Mouse (Mus musculus) MEL (cell line): ENCODE results near the gene Selenom. TPM values are rescaled to one million over a fixed set of nuclear protein-coding genes. Genes with fewer than 3 reads are reported as not detected.
A peak's percentile ranks its signal among the peaks of the same experiment; 100 is the strongest.

ENCODE experiments used
- DNase-seq: peaks from one replicate; pipeline ENCODE4 v3.0.0; 2011; ENCODE audit warnings: low read depth, low spot score
- H3K27ac ChIP-seq: 2 replicates; pipeline ENCODE4 v1.5.1; 2012; ENCODE audit warnings: low read depth, mild to moderate bottlenecking, control low read depth, low read length, moderate library complexity; ENCODE audit not compliant: control insufficient read depth
- H3K27me3 ChIP-seq, 2 experiments: fragments of 150-350 bp in 1 of 2; sonication (generic) in 1 of 2; 2 replicates each; pipeline ENCODE4 v1.6.1; 2012; ENCODE audit warnings: low read length in 2 of 2, mild to moderate bottlenecking in 2 of 2, improper control_type of control experiment in 1 of 2, moderate library complexity in 1 of 2; ENCODE audit not compliant: insufficient read depth in 2 of 2, control insufficient read depth in 1 of 2
- H3K36me3 ChIP-seq, 2 experiments: 2 replicates each; pipeline ENCODE4 v1.6.1; 2012 to 2014; ENCODE audit warnings: low read length in 2 of 2, improper control_type of control experiment in 1 of 2, inconsistent platforms in 1 of 2, mild to moderate bottlenecking in 1 of 2; ENCODE audit not compliant: insufficient read depth in 2 of 2, control insufficient read depth in 1 of 2
- H3K4me1 ChIP-seq, 2 experiments: fragments of 150-350 bp in 1 of 2; sonication (generic) in 1 of 2; 2 replicates each; pipeline ENCODE4 v1.6.1; 2012; ENCODE audit warnings: low read length in 2 of 2, improper control_type of control experiment in 1 of 2, mild to moderate bottlenecking in 1 of 2; ENCODE audit not compliant: insufficient read depth in 2 of 2, control insufficient read depth in 1 of 2
- H3K4me3 ChIP-seq, 2 experiments: fragments of 150-350 bp in 1 of 2; sonication (generic) in 1 of 2; 2 replicates each; pipeline ENCODE4 v1.5.1; 2012; ENCODE audit warnings: low read depth in 2 of 2, low read length in 2 of 2, mild to moderate bottlenecking in 2 of 2, moderate library complexity in 2 of 2, control low read depth in 1 of 2, improper control_type of control experiment in 1 of 2; ENCODE audit not compliant: control insufficient read depth in 1 of 2, insufficient read depth in 1 of 2
- H3K79me2 ChIP-seq: 2 replicates; pipeline ENCODE4 v1.6.1; 2012; ENCODE audit warnings: mild to moderate bottlenecking, low read length, moderate library complexity; ENCODE audit not compliant: control insufficient read depth, poor library complexity, insufficient read depth
- H3K9ac ChIP-seq: 2 replicates; pipeline ENCODE4 v1.6.1; 2012; ENCODE audit warnings: low read depth, mild to moderate bottlenecking, control low read depth, low read length, moderate library complexity; ENCODE audit not compliant: control insufficient read depth, poor library complexity, severe bottlenecking
- H3K9me3 ChIP-seq: fragments of 150-350 bp; sonication (generic); replicated peaks from 2 replicates; pipeline ENCODE4 v1.6.1; 2012; ENCODE audit warnings: mild to moderate bottlenecking, low read length, improper control_type of control experiment, moderate library complexity; ENCODE audit not compliant: insufficient read depth
- BHLHE40 ChIP-seq: IDR thresholded peaks from 2 replicates; pipeline ENCODE4 v1.6.1; 2012; ENCODE audit warnings: low read depth, mild to moderate bottlenecking, inconsistent platforms, low read length, improper control_type of control experiment, borderline replicate concordance
- CHD1 ChIP-seq: IDR thresholded peaks from 2 replicates; pipeline ENCODE4 v1.6.1; 2012; ENCODE audit warnings: low read depth, mild to moderate bottlenecking, inconsistent platforms, low read length, improper control_type of control experiment
- CTCF ChIP-seq, 3 experiments: IDR thresholded peaks in 2 of 3; conservative IDR thresholded peaks in 1 of 3; 2 replicates each; pipeline ENCODE4 v1.5.1; 2011 to 2012; ENCODE audit warnings: low read length in 3 of 3, low read depth in 2 of 3, mild to moderate bottlenecking in 2 of 3, improper control_type of control experiment in 1 of 3, inconsistent platforms in 1 of 3, mixed read lengths in 1 of 3, moderate library complexity in 1 of 3; ENCODE audit not compliant: control insufficient read depth in 1 of 3, insufficient read depth in 1 of 3, poor library complexity in 1 of 3, severe bottlenecking in 1 of 3
- ELF1 ChIP-seq: IDR thresholded peaks from 2 replicates; pipeline ENCODE4 v1.6.1; 2014; ENCODE audit warnings: low read depth, mild to moderate bottlenecking, inconsistent platforms, low read length, improper control_type of control experiment, moderate library complexity
- EP300 ChIP-seq, 2 experiments: IDR thresholded peaks; 2 replicates each; pipeline ENCODE4 v1.6.1; 2011; ENCODE audit warnings: improper control_type of control experiment in 2 of 2, low read length in 2 of 2, low read depth in 1 of 2, mild to moderate bottlenecking in 1 of 2
- GABPA ChIP-seq: IDR thresholded peaks from 2 replicates; pipeline ENCODE4 v1.6.1; 2012; ENCODE audit warnings: low read depth, mild to moderate bottlenecking, inconsistent platforms, low read length, improper control_type of control experiment, moderate library complexity
- JUND ChIP-seq: IDR thresholded peaks from 2 replicates; pipeline ENCODE4 v1.6.1; 2011; ENCODE audit warnings: low read depth, mild to moderate bottlenecking, improper control_type of control experiment, low read length
- KAT2A ChIP-seq: conservative IDR thresholded peaks from 2 replicates; pipeline ENCODE4 v1.6.1; 2012; ENCODE audit warnings: low read depth, low read length, improper control_type of control experiment, inconsistent platforms
- MAFK ChIP-seq: IDR thresholded peaks from 2 replicates; pipeline ENCODE4 v1.6.1; 2011; ENCODE audit warnings: low read depth, mild to moderate bottlenecking, low read length, improper control_type of control experiment, borderline replicate concordance
- MAZ ChIP-seq: IDR thresholded peaks from 2 replicates; pipeline ENCODE4 v1.6.1; 2012; ENCODE audit warnings: low read depth, mild to moderate bottlenecking, inconsistent platforms, low read length, improper control_type of control experiment
- MEF2A ChIP-seq: IDR thresholded peaks from 2 replicates; pipeline ENCODE4 v1.6.1; 2014; ENCODE audit warnings: low read depth, mild to moderate bottlenecking, inconsistent platforms, low read length, improper control_type of control experiment; ENCODE audit not compliant: poor library complexity, insufficient replicate concordance, severe bottlenecking; ENCODE audit errors: extremely low read depth
- MXI1 ChIP-seq: IDR thresholded peaks from 2 replicates; pipeline ENCODE4 v1.6.1; 2011; ENCODE audit warnings: mild to moderate bottlenecking, low read depth, low read length, improper control_type of control experiment
- MYC ChIP-seq: IDR thresholded peaks from 2 replicates; pipeline ENCODE4 v1.6.1; 2011; ENCODE audit warnings: low read depth, mild to moderate bottlenecking, low read length, improper control_type of control experiment, moderate library complexity
- NELFE ChIP-seq: IDR thresholded peaks from 2 replicates; pipeline ENCODE4 v1.6.1; 2011; ENCODE audit warnings: low read depth, low read length, improper control_type of control experiment
- POLR2A ChIP-seq, 2 experiments: IDR thresholded peaks; 2 replicates each; pipeline ENCODE4 v1.6.1; 2011 to 2012; ENCODE audit warnings: low read length in 2 of 2, mild to moderate bottlenecking in 2 of 2, control low read depth in 1 of 2, improper control_type of control experiment in 1 of 2, low read depth in 1 of 2, moderate library complexity in 1 of 2; ENCODE audit not compliant: control insufficient read depth in 1 of 2, insufficient read depth in 1 of 2, poor library complexity in 1 of 2
- POLR2AphosphoS2 ChIP-seq: IDR thresholded peaks from 2 replicates; pipeline ENCODE4 v1.6.1; 2011; ENCODE audit warnings: low read length, improper control_type of control experiment
- POLR2AphosphoS5 ChIP-seq: IDR thresholded peaks from 2 replicates; pipeline ENCODE4 v1.6.1; 2012; ENCODE audit warnings: low read depth, borderline replicate concordance, mild to moderate bottlenecking, inconsistent platforms, low read length, moderate library complexity, mixed read lengths
- RAD21 ChIP-seq: IDR thresholded peaks from 2 replicates; pipeline ENCODE4 v1.6.1; 2011; ENCODE audit warnings: mild to moderate bottlenecking, low read depth, low read length, improper control_type of control experiment
- RCOR1 ChIP-seq: IDR thresholded peaks from 2 replicates; pipeline ENCODE4 v1.6.1; 2012; ENCODE audit warnings: low read depth, mild to moderate bottlenecking, inconsistent platforms, low read length, improper control_type of control experiment
- SIN3A ChIP-seq: IDR thresholded peaks from 2 replicates; pipeline ENCODE4 v1.6.1; 2012; ENCODE audit warnings: low read length, improper control_type of control experiment, inconsistent platforms
- SMC3 ChIP-seq: IDR thresholded peaks from 2 replicates; pipeline ENCODE4 v1.6.1; 2011; ENCODE audit warnings: low read depth, low read length, improper control_type of control experiment
- TAL1 ChIP-seq: IDR thresholded peaks from 2 replicates; pipeline ENCODE4 v1.6.1; 2012; ENCODE audit warnings: mild to moderate bottlenecking, inconsistent platforms, low read length, moderate library complexity, mixed read lengths
- TCF12 ChIP-seq: IDR thresholded peaks from 2 replicates; pipeline ENCODE4 v1.6.1; 2014; ENCODE audit warnings: low read depth, mild to moderate bottlenecking, inconsistent platforms, low read length, improper control_type of control experiment, moderate library complexity
- UBTF ChIP-seq: IDR thresholded peaks from 2 replicates; pipeline ENCODE4 v1.6.1; 2012; ENCODE audit warnings: low read depth, mild to moderate bottlenecking, inconsistent platforms, low read length, improper control_type of control experiment, moderate library complexity, borderline replicate concordance; ENCODE audit not compliant: insufficient read depth
- USF2 ChIP-seq, 2 experiments: IDR thresholded peaks; 2 replicates each; pipeline ENCODE4 v1.6.1; 2011 to 2012; ENCODE audit warnings: improper control_type of control experiment in 2 of 2, low read length in 2 of 2, borderline replicate concordance in 1 of 2, inconsistent platforms in 1 of 2, low read depth in 1 of 2, mild to moderate bottlenecking in 1 of 2; ENCODE audit not compliant: insufficient read depth in 1 of 2
- ZC3H11A ChIP-seq: IDR thresholded peaks from 2 replicates; pipeline ENCODE4 v1.6.1; 2012; ENCODE audit warnings: low read depth, mild to moderate bottlenecking, inconsistent platforms, low read length, improper control_type of control experiment
- ZNF384 ChIP-seq: IDR thresholded peaks from 2 replicates; pipeline ENCODE4 v1.6.1; 2012; ENCODE audit warnings: low read depth, mild to moderate bottlenecking, inconsistent platforms, low read length, improper control_type of control experiment
- polyA plus RNA-seq, 2 experiments: library from polyadenylated mRNA; stranded (reverse) in 1 of 2; unstranded in 1 of 2; fragments of >175 nt in 1 of 2; fragments of >200 nt in 1 of 2; gene quantifications; 2 replicates each; pipeline versions ENCODE4 v1.2.1 to v1.2.4; 2012; ENCODE audit warnings: low replicate concordance in 2 of 2, low read depth in 1 of 2; ENCODE audit not compliant: insufficient read length in 2 of 2, insufficient read depth in 1 of 2, missing spikeins in 1 of 2
- total RNA-seq: library from RNA; depleted of rRNA; stranded (reverse); fragments of 300-350 nt; gene quantifications from 2 replicates; pipeline ENCODE4 v1.2.3, GENCODE M21; 2012

Gene Selenom
- total and polyA plus RNA-seq, 3 experiments: 29.5 to 35.4 TPM; not detected in 1

- no peak for TF ChIP-seq POLR2AphosphoS5
- no peak for TF ChIP-seq MXI1
- TF ChIP-seq MEF2A: no peak
- no peak for TF ChIP-seq BHLHE40
- no peak for TF ChIP-seq JUND
- TF ChIP-seq ZNF384: no peak
- TF ChIP-seq MYC: no peak
- TF ChIP-seq EP300 (IDR thresholded peaks at IDR 0.05; ENCODE audit: low read depth in 1 of 2, low read length in 2 of 2): no peak
- TF ChIP-seq TCF12: no peak
- TF ChIP-seq POLR2A (IDR thresholded peaks at IDR 0.05; ENCODE audit: control insufficient read depth in 1 of 2, insufficient read depth in 1 of 2, low read depth in 1 of 2, low read length in 2 of 2, poor library complexity in 1 of 2): no peak
- TF ChIP-seq, all 39 proteins: peak for 0
- Histone ChIP-seq H3K4me1 (peaks cover 12 to 28% of the 10 kb centered on the region in 2 experiments), H3K9me3 (no peaks in the 10 kb centered on the region), H3K4me3 (no peak overlapping the region), H3K36me3 (peaks cover 0 to 25% of the 10 kb centered on the region in 2 experiments; a peak in 2 of 4 replicates), H3K27ac (no peak overlapping the region), H3K9ac (no peak overlapping the region), H3K27me3 (no peaks in the 10 kb centered on the region), H3K79me2 (no peaks in the 10 kb centered on the region)
- DNase-seq: peak; percentile 18
These were observed 5.1 kb upstream of the Selenom start for GRCm38 (mm10) chr11:3509181-3510085.

DNA sequence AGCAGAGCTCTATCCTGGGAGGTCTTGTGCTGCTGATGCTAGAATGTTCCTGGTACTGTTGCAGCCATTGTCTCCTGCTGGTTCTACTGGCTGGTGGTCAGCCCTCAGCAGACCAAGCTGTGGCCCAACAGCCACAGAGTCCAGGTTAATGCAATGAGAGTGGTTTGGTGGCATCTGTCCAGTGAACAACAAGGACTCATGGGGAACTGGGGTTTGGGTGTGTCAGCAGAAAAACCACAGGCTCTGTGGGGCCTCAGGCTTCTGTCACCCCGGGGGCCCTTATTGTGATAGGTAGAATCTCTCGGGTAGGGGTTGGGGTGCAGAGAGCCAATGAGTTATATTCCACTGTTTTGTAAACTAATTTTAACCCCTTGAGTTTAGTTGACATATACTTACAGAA is 4.2 kb upstream of the Selenom start:
- Histone ChIP-seq H3K27ac (peak overlapping the region; percentile 26), H3K79me2 (no peaks in the 10 kb centered on the region), H3K4me1 (peaks cover 12 to 28% of the 10 kb centered on the region in 2 experiments), H3K9me3 (no peaks in the 10 kb centered on the region), H3K27me3 (no peaks in the 10 kb centered on the region), H3K4me3 (no peak overlapping the region), H3K36me3 (peaks cover 0 to 25% of the 10 kb centered on the region in 2 experiments; a peak in 2 of 4 replicates), H3K9ac (no peak overlapping the region)
- peak; percentile 87 for DNase-seq
- TF ChIP-seq MAZ (no peak; the same call in 1 of the 2 replicates), MXI1 (peak; percentile 44; the same call in 1 of the 2 replicates), UBTF (no peak), GABPA (no peak), POLR2AphosphoS2 (no peak), CTCF (IDR thresholded peaks at IDR 0.05 in 2 of 3, conservative IDR thresholded peaks at IDR 0.05 in 1 of 3; ENCODE audit: control insufficient read depth in 1 of 3, insufficient read depth in 1 of 3, low read depth in 2 of 3, low read length in 3 of 3, poor library complexity in 1 of 3, severe bottlenecking in 1 of 3) (no peak), EP300 (IDR thresholded peaks at IDR 0.05; ENCODE audit: low read depth in 1 of 2, low read length in 2 of 2) (peak; percentile 61 to 79), SIN3A (no peak), RCOR1 (peak; percentile 52; the same call in 1 of the 2 replicates), SMC3 (peak; percentile 11; the same call in 1 of the 2 replicates), TCF12 (0 out of 2 replicates have a peak, but pooled peaks have one; percentile 19), CHD1 (no peak), POLR2AphosphoS5 (no peak; the same call in 1 of the 2 replicates), TAL1 (no peak), POLR2A (IDR thresholded peaks at IDR 0.05; ENCODE audit: control insufficient read depth in 1 of 2, insufficient read depth in 1 of 2, low read depth in 1 of 2, low read length in 2 of 2, poor library complexity in 1 of 2) (no peak), ZNF384 (no peak), MAFK (peak; percentile 78; the same call in 1 of the 2 replicates), ELF1 (no peak), USF2 (IDR thresholded peaks at IDR 0.05; ENCODE audit: borderline replicate concordance in 1 of 2, insufficient read depth in 1 of 2, low read depth in 1 of 2, low read length in 2 of 2) (no peak), NELFE (no peak), MEF2A (no peak), ZC3H11A (no peak), RAD21 (no peak), KAT2A (no peak)
